Mouse (Mus musculus) ES-Bruce4 (cell line): ENCODE measurements around the gene Itga10.

Experiments
- CTCF ChIP-seq: IDR thresholded peaks from one replicate; pipeline ENCODE4 v1.8.1; 2011; ENCODE audit warnings: low read depth, low read length
- POLR2A ChIP-seq: IDR thresholded peaks from one replicate; pipeline ENCODE4 v1.8.1; 2011; ENCODE audit warnings: low read length; ENCODE audit not compliant: insufficient read depth

GRCm38 (mm10) chr3:96634928-96635879 lies 10.2 kb upstream of the Itga10 start, which contains the start of the genes Pex11b and Gm42957:
- TF ChIP-seq CTCF = peak; percentile 15
- TF ChIP-seq POLR2A = peak; percentile 38
